Mouse (Mus musculus) adrenal gland (tissue): ENCODE data around the gene Taf3.

ENCODE experiments used
- intact Hi-C: fragments of 180-260 bp; cut with DNase I; formaldehyde crosslinking; loops from one replicate; pipeline ENCODE4 v1.15.1; 2025

The Taf3 gene

DNA sequence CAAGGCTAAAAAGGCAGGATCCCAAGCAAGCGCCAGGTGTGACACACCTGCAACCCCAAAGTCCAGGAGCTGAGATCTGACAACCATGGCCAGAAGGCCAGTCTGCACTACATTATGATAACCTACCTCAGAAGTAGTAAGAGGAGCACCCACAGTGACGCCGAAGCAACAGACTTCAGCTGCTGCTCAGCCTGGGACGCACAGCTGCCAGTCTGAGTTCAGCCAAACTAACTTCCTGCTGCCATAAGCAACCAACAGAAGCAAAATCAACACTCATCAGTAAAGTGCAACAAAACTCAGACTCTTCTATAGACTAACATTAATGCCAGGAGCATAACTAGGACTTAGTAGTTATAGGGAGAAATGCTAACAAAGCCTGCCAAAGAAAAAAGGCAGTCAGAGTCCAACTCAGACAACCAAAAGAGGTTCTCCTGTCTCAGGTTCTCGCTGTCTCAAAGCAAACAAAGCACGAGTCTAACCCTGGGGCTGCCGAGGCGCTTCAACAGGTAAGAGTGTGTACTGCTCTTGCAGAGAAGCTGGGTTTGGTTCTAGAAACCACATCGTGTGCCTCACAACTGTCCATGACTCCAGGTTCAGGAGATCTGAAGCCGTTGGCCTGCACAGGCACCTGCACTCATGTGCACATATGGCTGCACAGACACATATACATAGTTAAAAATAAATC lies 33.3 kb downstream of the Taf3 start:
- intact Hi-C loops: no loop called here

DNA sequence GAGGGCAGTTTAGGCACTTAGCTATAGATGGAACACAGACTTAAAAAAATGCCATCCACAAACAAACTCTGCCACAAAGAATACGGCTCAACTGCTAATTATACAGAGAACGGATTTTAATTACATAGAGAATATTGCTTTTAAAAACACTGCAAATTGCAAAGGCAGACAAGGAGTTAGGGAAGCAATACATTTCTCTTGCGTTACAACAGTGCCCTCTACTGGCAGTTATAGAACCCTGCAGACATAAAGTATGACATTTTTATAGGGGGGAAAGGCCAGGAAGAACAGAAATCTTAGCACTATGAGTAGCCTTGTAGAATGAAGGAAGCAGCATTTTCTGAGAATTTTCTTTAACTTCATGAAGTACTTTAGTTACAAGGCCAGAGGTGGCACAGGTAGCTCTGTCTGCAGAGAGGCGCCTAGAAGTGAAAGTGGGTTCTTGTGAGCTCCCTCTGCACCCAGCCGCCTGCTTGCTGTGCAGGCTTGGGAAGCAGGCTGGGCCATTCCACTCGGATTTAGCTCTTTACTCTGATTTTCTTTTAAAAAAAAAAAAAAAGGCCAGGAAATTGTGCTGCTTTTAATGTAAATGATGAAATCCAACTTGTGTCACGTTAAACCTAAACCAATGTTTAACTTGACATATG lies 38.0 kb downstream of the Taf3 start:
- intact Hi-C loops: no loop called here

- intact Hi-C loops: loop anchor here (2.0 to 5.0 kb wide), 3 partner anchors 122 to 1335 kb away; partner anchors contain the start of gene 9230102O04Rik
These were observed 38.6 kb downstream of the Taf3 start for GRCm38 (mm10) chr2:10009671-10010254.

- intact Hi-C loops: loop anchor here (2.0 to 5.0 kb wide), 3 partner anchors 121 to 1334 kb away; partner anchors contain the start of gene 9230102O04Rik
These were observed 39.8 kb downstream of the Taf3 start for GRCm38 (mm10) chr2:10008593-10008992.

- intact Hi-C loops: loop anchor here (5.0 kb wide), 2 partner anchors 118 to 1248 kb away; partner anchors contain the start of gene 9230102O04Rik
These were observed 43.3 kb downstream of the Taf3 start for GRCm38 (mm10) chr2:10004960-10005621.

GRCm38 (mm10) chr2:10003358-10003757 lies 45.0 kb downstream of the Taf3 start:
- intact Hi-C loops: no loop called here

- intact Hi-C loops: no loop called here
These were observed 46.8 kb downstream of the Taf3 start for GRCm38 (mm10) chr2:10001591-10001990.

GRCm38 (mm10) chr2:9997535-9997934 lies 50.9 kb downstream of the Taf3 start:
- intact Hi-C loops: no loop called here

DNA sequence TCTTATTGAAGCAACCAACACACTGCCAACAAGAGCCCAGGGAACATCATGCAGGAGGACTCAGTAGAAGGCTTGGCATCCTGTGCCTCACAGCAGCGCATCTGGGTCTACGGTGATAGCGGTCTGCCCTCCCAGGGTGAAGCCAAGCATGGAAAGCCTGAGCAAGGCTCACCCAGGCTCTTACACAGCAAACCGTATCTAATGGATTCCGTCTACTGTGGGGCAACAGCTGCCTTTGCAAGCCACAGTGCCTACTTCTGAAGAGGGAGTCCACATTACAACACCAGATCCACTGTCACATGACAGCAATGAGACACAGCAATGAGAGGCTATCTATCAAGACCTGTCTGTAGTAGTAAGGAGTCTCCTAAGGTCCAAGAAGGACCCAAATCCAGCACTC lies 52.3 kb downstream of the Taf3 start:
- intact Hi-C loops: no loop called here

GRCm38 (mm10) chr2:9990690-9991229 lies 57.6 kb downstream of the Taf3 start:
- intact Hi-C loops: no loop called here

GRCm38 (mm10) chr2:9989649-9990547 lies 58.5 kb downstream of the Taf3 start:
- intact Hi-C loops: no loop called here

- intact Hi-C loops: no loop called here
These were observed 60.1 kb downstream of the Taf3 start for GRCm38 (mm10) chr2:9988290-9988689.

DNA sequence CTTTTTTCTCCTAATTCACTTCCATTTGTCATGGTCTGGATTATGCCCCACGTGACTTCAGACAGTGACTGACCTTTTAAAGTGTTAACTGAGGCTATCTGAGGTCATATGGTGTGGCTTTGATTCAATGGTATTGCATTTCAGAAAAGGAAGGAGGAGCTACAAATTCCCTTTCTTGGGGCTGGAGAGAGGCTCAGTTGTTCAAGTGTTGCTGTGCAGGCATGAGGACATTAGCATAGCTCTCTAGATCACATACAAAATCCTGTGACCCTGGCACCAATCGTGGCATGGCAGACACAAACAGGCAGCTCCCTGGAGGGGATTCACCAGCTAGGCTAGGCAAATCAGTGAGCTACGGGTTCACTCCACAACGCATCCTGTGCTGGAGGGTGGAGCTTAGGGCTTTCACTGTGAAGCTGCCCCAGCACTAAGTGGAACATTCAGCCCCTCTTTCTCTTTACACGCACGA lies 62.4 kb downstream of the Taf3 start:
- intact Hi-C loops: no loop called here

DNA sequence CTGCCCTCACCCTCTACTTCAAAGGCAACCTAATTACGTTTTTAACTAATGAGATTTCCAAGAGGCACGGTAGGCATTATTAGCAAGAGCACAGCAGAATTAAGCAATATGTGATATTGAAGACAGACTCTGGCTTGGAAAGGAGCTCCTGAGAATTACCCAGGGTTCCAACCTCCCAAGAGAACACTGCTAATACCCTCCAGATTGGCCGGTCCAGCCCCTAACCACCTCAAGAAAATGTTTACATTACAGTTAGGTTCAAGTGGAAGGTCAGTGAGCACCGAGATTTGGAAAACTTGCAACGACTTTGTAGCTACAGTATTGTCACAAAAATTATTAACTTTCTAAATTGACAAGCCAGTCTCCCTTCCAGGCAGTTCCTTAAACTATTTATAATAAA lies 66.0 kb downstream of the Taf3 start:
- intact Hi-C loops: no loop called here

GRCm38 (mm10) chr2:9971927-9972326 lies 76.5 kb downstream of the Taf3 start:
- intact Hi-C loops: no loop called here

DNA sequence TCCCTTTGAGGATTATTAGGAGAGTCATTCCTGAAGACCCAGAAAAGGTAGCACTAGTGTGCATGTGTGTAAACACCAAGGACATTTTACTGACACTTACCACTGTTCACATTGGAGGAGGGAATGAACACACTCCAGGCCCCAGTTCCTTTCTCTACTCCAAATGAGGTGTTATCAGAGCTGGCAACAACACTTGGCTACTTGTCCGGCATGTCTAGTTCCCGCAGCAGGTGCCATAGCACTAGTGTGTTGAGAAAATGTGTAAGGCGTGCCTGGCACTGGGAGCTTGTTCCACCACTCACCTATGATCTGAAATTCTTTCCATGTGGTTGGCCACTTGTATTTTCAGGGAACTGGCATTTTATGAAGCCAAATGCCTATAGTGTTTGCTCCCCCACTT lies 77.8 kb downstream of the Taf3 start:
- intact Hi-C loops: no loop called here

- intact Hi-C loops: no loop called here
These were observed 78.2 kb downstream of the Taf3 start for GRCm38 (mm10) chr2:9970178-9970577.

- intact Hi-C loops: no loop called here
These were observed 78.7 kb downstream of the Taf3 start for GRCm38 (mm10) chr2:9969734-9970133.

DNA sequence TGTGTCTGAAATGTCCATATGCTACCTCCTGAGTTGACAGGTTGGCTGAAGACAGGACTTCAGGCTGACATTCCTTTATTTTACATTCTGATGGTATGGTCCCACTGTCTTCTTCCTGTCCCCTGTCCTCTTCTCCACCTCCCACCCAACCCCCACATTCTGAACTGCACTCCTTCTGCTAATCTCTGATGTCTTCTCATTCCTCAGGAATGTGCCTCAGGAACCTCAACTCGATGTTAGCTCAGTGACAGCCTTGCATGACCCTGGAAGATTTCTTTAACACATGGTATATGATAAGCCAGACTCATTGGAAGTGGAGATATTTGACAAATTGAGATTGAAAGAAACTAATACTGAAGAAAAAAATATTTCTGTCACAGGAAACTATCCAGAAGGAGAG lies 81.8 kb downstream of the Taf3 start:
- intact Hi-C loops: no loop called here

- intact Hi-C loops: no loop called here
These were observed 82.8 kb downstream of the Taf3 start for GRCm38 (mm10) chr2:9965608-9966007.
